Mouse (Mus musculus): ENCODE data around the gene Sept9. TPM values are rescaled to one million over a fixed set of nuclear protein-coding genes. Genes with fewer than 3 reads are reported as not detected.

Sept9 gene
- total RNA-seq, 2 experiments from 2014 or later, result 11.5 to 13.6 TPM

DNA sequence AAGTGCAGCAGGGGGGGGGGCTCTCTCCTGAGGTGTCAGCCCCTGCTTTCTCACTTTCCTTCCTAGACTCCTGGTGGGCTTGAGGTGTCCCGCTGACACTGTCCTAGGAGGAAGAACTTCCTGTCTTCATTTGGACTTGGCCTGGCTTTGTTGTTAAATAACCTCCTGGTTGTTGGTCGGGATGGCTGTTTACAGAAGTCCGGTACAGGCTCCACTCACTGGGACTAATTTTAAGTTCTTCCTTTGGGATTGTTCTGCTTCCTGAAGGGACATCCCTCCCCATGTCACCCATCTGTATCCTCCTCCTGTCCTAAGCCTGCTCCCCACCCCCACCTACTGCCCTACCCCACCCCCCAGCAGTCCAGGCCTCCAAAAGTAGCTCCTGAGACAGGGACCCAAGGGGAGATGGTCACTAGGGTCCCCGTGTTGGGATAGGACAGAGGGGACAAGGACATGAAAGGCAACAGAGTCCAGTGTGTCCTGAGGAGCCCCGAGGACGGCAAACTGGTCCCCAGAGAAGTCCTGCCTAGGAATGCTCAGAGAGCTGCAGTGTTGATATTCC lies 84.5 kb downstream of the Sept9 start:
- no peak for DNase-seq
- no peak for TF ChIP-seq CTCF (IDR thresholded peaks at IDR 0.05)
- intact Hi-C loops (cut with DNase I), result no loop called here
- peak overlapping the region; percentile 74 for H3K27ac ChIP-seq
- no peak overlapping the region for H3K4me3 ChIP-seq

DNA sequence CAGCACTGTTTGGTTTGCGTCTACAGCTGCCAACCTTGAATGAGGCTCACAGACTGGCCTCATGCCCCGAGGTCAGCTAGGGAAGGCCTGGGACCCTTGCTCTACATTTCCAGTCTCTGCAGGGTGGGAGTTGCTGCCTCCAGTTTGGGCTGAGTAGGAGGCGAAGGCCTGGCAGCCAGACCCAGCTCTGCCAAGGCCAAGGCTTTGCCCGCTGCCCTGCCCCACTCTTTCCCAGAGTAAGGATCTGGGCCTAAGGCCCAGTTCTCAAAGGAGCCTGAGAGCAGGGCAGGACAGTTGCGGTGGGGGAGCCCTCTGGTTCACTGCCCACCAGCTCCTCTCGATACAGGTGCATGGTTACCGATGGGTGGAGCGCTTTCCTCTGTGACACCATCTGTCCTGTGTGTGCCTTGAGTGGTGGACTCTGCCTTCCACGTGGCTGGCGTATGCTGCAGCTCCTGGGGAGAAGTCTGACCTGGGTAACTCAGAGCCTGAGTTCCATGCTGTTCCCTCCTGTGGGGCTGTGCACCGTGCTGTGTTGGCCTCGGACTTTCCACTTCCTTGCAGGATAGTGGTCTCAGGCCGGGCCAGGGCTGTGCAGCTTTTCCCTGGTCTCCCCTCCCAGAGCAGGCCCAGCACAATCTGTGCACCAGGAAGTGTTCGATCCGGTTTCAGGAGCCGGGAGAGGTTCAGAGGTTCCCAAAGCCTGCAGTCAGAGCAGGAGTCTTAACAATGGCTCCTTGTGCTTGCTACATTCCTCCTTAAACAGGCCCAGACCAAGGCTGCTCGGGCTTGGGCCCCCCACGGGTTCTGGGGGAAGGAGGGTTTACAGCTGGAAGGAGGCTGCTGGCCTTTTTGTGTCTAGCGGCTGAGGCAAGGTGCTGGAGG lies 85.5 kb downstream of the Sept9 start:
- Histone ChIP-seq H3K27ac (peak overlapping the region; percentile 74), H3K4me3 (peak overlapping the region; percentile 19; the same call in 1 of the 2 replicates)
- no peak for TF ChIP-seq CTCF (IDR thresholded peaks at IDR 0.05)
- DNase-seq, result peak; percentile 45
- intact Hi-C loops (cut with DNase I), result no loop called here

DNA sequence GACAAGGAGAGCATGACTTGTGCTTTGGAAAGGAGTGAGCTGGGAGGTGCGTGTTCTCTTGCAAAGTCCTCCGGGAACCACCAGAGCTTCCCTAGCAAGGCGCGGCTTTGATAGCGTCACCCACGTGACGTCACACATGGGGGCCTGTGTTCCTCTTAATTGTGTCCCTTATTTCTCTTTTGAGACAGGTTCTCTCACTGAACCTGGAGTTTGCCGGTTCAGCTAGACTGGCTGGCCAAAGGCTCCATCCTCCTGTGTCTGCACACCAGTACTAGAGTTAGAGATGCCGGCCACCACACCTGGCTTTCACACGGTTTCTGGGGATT lies 86.1 kb downstream of the Sept9 start:
- no peak for TF ChIP-seq CTCF (IDR thresholded peaks at IDR 0.05)
- peak overlapping the region; percentile 19; the same call in 1 of the 2 replicates for H3K4me3 ChIP-seq
- H3K27ac ChIP-seq, result peak overlapping the region; percentile 74
- no peak for DNase-seq
- intact Hi-C loops (cut with DNase I), result no loop called here

DNA sequence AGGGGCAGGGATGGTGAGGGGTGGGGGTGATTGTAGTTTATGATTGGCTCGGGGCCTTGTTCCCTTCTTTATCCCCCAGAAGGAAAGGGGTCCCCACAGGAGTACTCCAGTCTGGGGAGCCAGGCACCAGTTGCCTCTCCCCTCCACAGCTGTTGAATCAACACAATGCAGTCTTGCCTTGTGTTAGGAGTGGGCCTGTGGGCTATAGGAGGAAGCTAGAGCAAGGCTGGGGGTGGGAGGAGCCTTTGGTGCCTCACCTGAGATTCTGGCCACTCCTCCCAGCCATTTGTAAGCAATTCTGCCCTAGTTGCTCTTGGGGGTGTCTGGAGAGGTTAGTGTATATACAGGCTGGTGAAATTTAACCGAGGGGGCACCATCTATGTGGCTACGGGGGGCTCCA lies 88.3 kb downstream of the Sept9 start:
- intact Hi-C loops (cut with DNase I), result no loop called here

GRCm38 (mm10) chr11:117288765-117289164 lies 89.3 kb downstream of the Sept9 start:
- no peak for DNase-seq

More for the DNA sequence above, 88.3 kb downstream of the Sept9 start:
- Histone ChIP-seq H3K4me3 (no peak overlapping the region), H3K27ac (no peak overlapping the region)
- no peak for TF ChIP-seq CTCF (IDR thresholded peaks at IDR 0.05)
- DNase-seq, result no peak

GRCm38 (mm10) chr11:117291271-117292059 lies 92.0 kb downstream of the Sept9 start:
- no peak for TF ChIP-seq CTCF (IDR thresholded peaks at IDR 0.05)
- Histone ChIP-seq H3K4me3 (no peak overlapping the region), H3K27ac (no peak overlapping the region)
- DNase-seq, result no peak
- intact Hi-C loops (cut with DNase I), result no loop called here

More at GRCm38 (mm10) chr11:117288765-117289164, 89.3 kb downstream of the Sept9 start:
- intact Hi-C loops (cut with DNase I), result no loop called here
- Histone ChIP-seq H3K4me3 (no peak overlapping the region), H3K27ac (no peak overlapping the region)
- no peak for TF ChIP-seq CTCF (IDR thresholded peaks at IDR 0.05)

GRCm38 (mm10) chr11:117292446-117292845 lies 93.0 kb downstream of the Sept9 start:
- Histone ChIP-seq H3K27ac (no peak overlapping the region), H3K4me3 (no peak overlapping the region)
- intact Hi-C loops (cut with DNase I), result no loop called here
- no peak for TF ChIP-seq CTCF (IDR thresholded peaks at IDR 0.05)
- no peak for DNase-seq

- DNase-seq, result no peak
- Histone ChIP-seq H3K27ac (peak overlapping the region; percentile 63), H3K4me3 (no peak overlapping the region)
- intact Hi-C loops (cut with DNase I), result no loop called here
- TF ChIP-seq CTCF (IDR thresholded peaks at IDR 0.05), result no peak
Measured at GRCm38 (mm10) chr11:117295266-117295665, 95.8 kb downstream of the Sept9 start.

DNA sequence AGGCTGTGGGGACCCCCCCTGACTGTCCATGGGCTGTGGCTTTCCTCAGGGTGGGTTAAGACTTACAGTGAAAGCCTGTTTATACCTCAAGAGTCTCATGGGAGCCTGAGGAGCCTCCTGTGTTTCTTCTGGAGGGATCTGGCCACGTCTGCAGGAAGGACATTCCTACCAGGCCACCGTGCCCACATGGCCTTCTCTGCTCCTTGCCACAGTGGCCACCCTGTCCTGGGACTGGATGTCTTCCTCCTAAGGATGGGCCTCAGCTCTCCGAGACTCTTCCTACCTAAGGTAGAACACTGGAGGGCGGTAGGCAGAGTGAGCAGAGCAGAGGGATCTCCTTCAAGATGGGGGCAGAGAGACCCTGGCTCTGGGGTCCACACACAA lies 96.6 kb downstream of the Sept9 start:
- DNase-seq, result no peak
- no peak for TF ChIP-seq CTCF (IDR thresholded peaks at IDR 0.05)
- Histone ChIP-seq H3K27ac (peak overlapping the region; percentile 63), H3K4me3 (no peak overlapping the region)
- intact Hi-C loops (cut with DNase I), result no loop called here

GRCm38 (mm10) chr11:117296500-117297189 lies 97.2 kb downstream of the Sept9 start:
- Histone ChIP-seq H3K27ac (peak overlapping the region; percentile 63), H3K4me3 (no peak overlapping the region)
- no peak for TF ChIP-seq CTCF (IDR thresholded peaks at IDR 0.05)
- DNase-seq, result no peak
- intact Hi-C loops (cut with DNase I), result no loop called here

- intact Hi-C loops (cut with DNase I), result no loop called here
- no peak for DNase-seq
- no peak for TF ChIP-seq CTCF (IDR thresholded peaks at IDR 0.05)
- Histone ChIP-seq H3K27ac (peak overlapping the region; percentile 63), H3K4me3 (no peak overlapping the region)
Measured at GRCm38 (mm10) chr11:117297190-117297829, 97.8 kb downstream of the Sept9 start.

DNA sequence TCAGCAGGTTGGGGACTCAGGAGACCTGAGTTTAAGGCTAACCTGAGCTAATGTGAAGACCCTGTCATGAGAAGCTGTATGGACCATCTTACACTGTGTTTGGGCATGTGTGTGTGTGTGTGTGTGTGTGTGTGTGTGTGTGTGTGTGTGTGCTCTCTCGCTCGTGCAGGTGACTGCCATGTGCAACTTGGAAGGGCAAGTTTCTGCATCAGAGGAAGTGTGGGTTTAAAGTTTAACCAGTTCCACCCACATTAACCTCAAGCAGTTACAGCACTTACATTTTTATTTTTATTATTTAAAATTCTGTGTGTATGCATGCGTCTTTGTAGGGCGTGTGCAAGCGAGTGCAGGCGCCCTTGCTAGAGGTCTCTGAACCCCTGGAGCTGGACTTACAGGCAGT lies 100.3 kb downstream of the Sept9 start:
- intact Hi-C loops (cut with DNase I), result no loop called here
- TF ChIP-seq CTCF (IDR thresholded peaks at IDR 0.05), result no peak
- Histone ChIP-seq H3K4me3 (no peak overlapping the region), H3K27ac (no peak overlapping the region)
- no peak for DNase-seq
